Mouse (Mus musculus): ENCODE measurements around the gene Nphs2. TPM values are rescaled to one million over a fixed set of nuclear protein-coding genes. Genes with fewer than 3 reads are reported as not detected.
"Not testable (repeated sequence)": the region's sequence is repeated elsewhere in the genome, so short reads cannot be mapped to it uniquely, and the experiment has no call there.

Nphs2 gene
- polyA plus RNA-seq (2015; fragmentation: Nextera tagmentation; extraction: Ambion mirVana) = not detected in 2 replicates

DNA sequence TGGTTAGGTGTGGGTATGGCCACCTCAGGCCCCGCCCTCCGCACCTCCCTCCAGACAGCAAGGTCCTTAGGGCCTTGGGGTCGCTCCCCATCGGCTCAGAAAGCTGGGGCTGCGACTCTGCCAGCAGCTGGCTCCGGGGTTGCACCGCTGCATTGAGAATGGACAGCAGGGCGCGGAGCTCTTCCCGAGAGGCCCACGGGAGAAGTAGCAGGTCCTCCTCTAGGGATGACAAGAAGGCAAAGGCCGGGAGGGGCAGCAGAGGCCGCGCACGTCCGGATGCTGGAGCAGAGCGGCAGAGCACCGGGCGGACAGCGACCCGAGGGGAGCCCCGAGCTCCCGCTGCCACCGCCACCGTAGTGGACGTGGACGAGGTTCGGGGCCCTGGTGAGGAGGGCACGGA lies at the start of gene Nphs2:
TSS of gene Nphs2 (plus strand) at position 98 of the 400 bp plus-strand sequence.
- Histone ChIP-seq H3K27ac (no peak within 1 kb of the TSS), H3K4me3 (peak within 1 kb of the TSS; percentile 26), H3K9ac (no peak within 1 kb of the TSS), H3K4me2 (replicated peaks) (peak within 1 kb of the TSS; percentile 55), H3K27me3 (peaks cover 66% of the 10 kb centered on the region), H3K4me1 (peaks cover 7% of the 10 kb centered on the region), H3K36me3 (no peaks in the 10 kb centered on the region), H3K9me3 (no peaks in the 10 kb centered on the region)
- 4% methylated on average over 29 of the region's 29 CpGs for WGBS
- no peak for ATAC-seq (ENCODE audit: low FRiP score, low read depth)

GRCm38 (mm10) chr1:156263352-156263751 lies 47.2 kb upstream of the Nphs2 start:
- no peaks in the 10 kb centered on the region for H3K27me3 ChIP-seq
- no peak overlapping the region for H3K4me2 ChIP-seq (replicated peaks)
- H3K36me3 ChIP-seq = no peaks in the 10 kb centered on the region
- H3K4me1 ChIP-seq = peaks cover 3% of the 10 kb centered on the region; the same call in 1 of the 2 replicates
- H3K4me3 ChIP-seq = no peak overlapping the region
- no peak overlapping the region for H3K9ac ChIP-seq
- H3K9me3 ChIP-seq = no peaks in the 10 kb centered on the region
- ATAC-seq (ENCODE audit: low FRiP score, low read depth) = no peak
- no peak overlapping the region for H3K27ac ChIP-seq
- 50% methylated on average over 2 of the region's 2 CpGs for whole genome bisulfite sequencing

- ATAC-seq (ENCODE audit: low FRiP score, low read depth) = no peak
- WGBS = 88% methylated on average over 8 of the region's 8 CpGs
- no peak overlapping the region for H3K4me3 ChIP-seq
These were observed 46.6 kb upstream of the Nphs2 start for GRCm38 (mm10) chr1:156263946-156264345.

GRCm38 (mm10) chr1:156268546-156268945 lies 42.0 kb upstream of the Nphs2 start:
- not testable (repeated sequence) for H3K27me3 ChIP-seq; H3K27ac ChIP-seq; ATAC-seq (ENCODE audit: low FRiP score, low read depth); H3K9me3 ChIP-seq; H3K4me2 ChIP-seq (replicated peaks); H3K9ac ChIP-seq; H3K4me3 ChIP-seq; H3K36me3 ChIP-seq; H3K4me1 ChIP-seq
- 32% methylated on average over 3 of the region's 3 CpGs for WGBS

More at GRCm38 (mm10) chr1:156263946-156264345, 46.6 kb upstream of the Nphs2 start:
- Histone ChIP-seq H3K27me3 (no peaks in the 10 kb centered on the region), H3K4me2 (replicated peaks) (no peak overlapping the region), H3K27ac (no peak overlapping the region), H3K4me1 (peaks cover 3% of the 10 kb centered on the region; the same call in 1 of the 2 replicates), H3K36me3 (no peaks in the 10 kb centered on the region), H3K9me3 (no peaks in the 10 kb centered on the region), H3K9ac (no peak overlapping the region)

- 85% methylated on average over 9 of the region's 9 CpGs for WGBS
- Histone ChIP-seq H3K4me3 (no peak overlapping the region), H3K27ac (no peak overlapping the region), H3K36me3 (no peaks in the 10 kb centered on the region), H3K4me2 (replicated peaks) (no peak overlapping the region), H3K27me3 (no peaks in the 10 kb centered on the region), H3K9me3 (no peaks in the 10 kb centered on the region), H3K4me1 (0 out of 2 replicates have a peak, but pooled peaks cover 3% of the 10 kb centered on the region), H3K9ac (no peak overlapping the region)
- no peak for ATAC-seq (ENCODE audit: low FRiP score, low read depth)
These were observed 40.1 kb upstream of the Nphs2 start for GRCm38 (mm10) chr1:156270471-156270870.

GRCm38 (mm10) chr1:156271654-156272053 lies 38.9 kb upstream of the Nphs2 start:
- 0 out of 2 replicates have a peak, but pooled peaks cover 3% of the 10 kb centered on the region for H3K4me1 ChIP-seq
- 38% methylated on average over 5 of the region's 5 CpGs for WGBS
- no peak overlapping the region for H3K27ac ChIP-seq
- H3K27me3 ChIP-seq = no peaks in the 10 kb centered on the region
- H3K9me3 ChIP-seq = no peaks in the 10 kb centered on the region
- H3K36me3 ChIP-seq = no peaks in the 10 kb centered on the region
- H3K4me2 ChIP-seq (replicated peaks) = no peak overlapping the region
- no peak for ATAC-seq (ENCODE audit: low FRiP score, low read depth)
- no peak overlapping the region for H3K4me3 ChIP-seq
- H3K9ac ChIP-seq = no peak overlapping the region

- no peak overlapping the region for H3K4me2 ChIP-seq (replicated peaks)
- no peak overlapping the region for H3K4me3 ChIP-seq
- H3K9ac ChIP-seq = no peak overlapping the region
- 0 out of 2 replicates have a peak, but pooled peaks cover 3% of the 10 kb centered on the region for H3K4me1 ChIP-seq
- H3K36me3 ChIP-seq = no peaks in the 10 kb centered on the region
- H3K27ac ChIP-seq = no peak overlapping the region
- no peak for ATAC-seq (ENCODE audit: low FRiP score, low read depth)
- H3K27me3 ChIP-seq = no peaks in the 10 kb centered on the region
- no peaks in the 10 kb centered on the region for H3K9me3 ChIP-seq
- WGBS = 50% methylated on average over 7 of the region's 7 CpGs
These were observed 36.9 kb upstream of the Nphs2 start for GRCm38 (mm10) chr1:156273647-156274046.

DNA sequence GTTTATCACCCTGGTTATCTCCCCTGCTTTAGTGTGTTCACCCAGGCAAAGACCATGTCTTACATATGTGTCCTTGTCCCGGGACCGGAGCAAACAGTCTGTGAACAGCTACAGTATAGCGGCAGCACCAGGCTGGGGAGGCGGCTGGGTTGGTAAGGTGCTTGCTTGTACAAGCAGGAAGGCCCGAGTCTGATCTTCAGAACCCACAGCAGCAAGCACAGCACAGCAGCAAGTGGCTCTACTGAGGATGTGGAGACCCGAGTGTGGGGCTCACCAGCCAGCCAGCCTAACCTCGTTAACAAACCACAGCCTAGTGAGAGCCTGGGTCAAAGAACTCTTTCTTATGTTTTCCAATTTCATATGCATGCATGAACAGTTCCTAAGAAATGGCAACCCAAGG lies 30.4 kb upstream of the Nphs2 start:
- no peak for ATAC-seq (ENCODE audit: low FRiP score, low read depth)
- WGBS = 83% methylated on average over 7 of the region's 7 CpGs
- H3K27me3 ChIP-seq = no peaks in the 10 kb centered on the region

GRCm38 (mm10) chr1:156284207-156284606 lies 26.3 kb upstream of the Nphs2 start:
- Histone ChIP-seq H3K36me3 (no peaks in the 10 kb centered on the region), H3K27ac (no peak overlapping the region), H3K27me3 (no peaks in the 10 kb centered on the region), H3K9me3 (no peaks in the 10 kb centered on the region), H3K4me3 (no peak overlapping the region), H3K4me2 (replicated peaks) (no peak overlapping the region), H3K9ac (no peak overlapping the region), H3K4me1 (no peaks in the 10 kb centered on the region)
- no peak for ATAC-seq (ENCODE audit: low FRiP score, low read depth)
- 73% methylated on average over 10 of the region's 10 CpGs for WGBS

More for the DNA sequence above, 30.4 kb upstream of the Nphs2 start:
- H3K4me1 ChIP-seq = no peaks in the 10 kb centered on the region
- H3K9me3 ChIP-seq = no peaks in the 10 kb centered on the region
- no peak overlapping the region for H3K9ac ChIP-seq
- no peaks in the 10 kb centered on the region for H3K36me3 ChIP-seq
- no peak overlapping the region for H3K4me2 ChIP-seq (replicated peaks)
- H3K27ac ChIP-seq = no peak overlapping the region
- no peak overlapping the region for H3K4me3 ChIP-seq

DNA sequence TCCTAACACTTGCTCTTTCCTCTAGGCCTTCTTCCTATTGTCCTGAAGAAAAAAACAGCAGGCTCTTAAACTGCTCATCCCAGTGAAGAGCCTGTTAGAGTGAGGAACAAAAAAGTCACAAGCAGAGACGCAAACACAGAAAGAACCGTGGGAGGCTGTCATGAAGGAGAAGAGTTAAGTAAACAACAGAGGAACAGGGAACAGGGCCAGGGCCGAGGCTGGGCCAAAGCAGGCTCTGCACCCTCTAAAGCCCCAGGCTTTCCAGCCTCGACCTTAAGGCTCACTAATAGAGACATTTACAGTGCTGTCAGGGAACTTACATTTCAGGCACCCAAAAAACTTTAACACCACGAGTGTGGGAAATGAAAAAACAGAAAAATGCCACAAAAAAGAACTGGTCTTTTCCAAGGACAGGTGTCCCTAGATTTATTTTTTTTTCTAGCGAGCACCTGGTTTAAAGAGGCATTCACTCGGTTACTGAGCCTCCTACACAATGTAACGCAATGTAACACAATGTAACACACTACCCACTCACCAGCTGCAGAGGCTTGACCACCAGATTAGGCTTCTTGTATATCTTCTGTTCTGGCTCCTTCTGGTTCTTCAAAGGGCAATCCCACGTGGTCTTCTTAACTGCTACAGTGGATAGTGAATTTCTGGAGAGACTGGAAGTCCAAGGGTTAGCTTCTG lies 25.5 kb upstream of the Nphs2 start:
- Histone ChIP-seq H3K27me3 (no peaks in the 10 kb centered on the region), H3K36me3 (no peaks in the 10 kb centered on the region), H3K27ac (no peak overlapping the region), H3K9ac (no peak overlapping the region), H3K4me1 (no peaks in the 10 kb centered on the region), H3K4me2 (replicated peaks) (no peak overlapping the region), H3K9me3 (no peaks in the 10 kb centered on the region), H3K4me3 (no peak overlapping the region)
- no peak for ATAC-seq (ENCODE audit: low FRiP score, low read depth)
- 48% methylated on average over 9 of the region's 9 CpGs for WGBS

- Histone ChIP-seq H3K4me3 (no peak overlapping the region), H3K9ac (no peak overlapping the region), H3K4me1 (no peaks in the 10 kb centered on the region), H3K27me3 (no peaks in the 10 kb centered on the region), H3K27ac (no peak overlapping the region), H3K36me3 (no peaks in the 10 kb centered on the region), H3K4me2 (replicated peaks) (no peak overlapping the region), H3K9me3 (no peaks in the 10 kb centered on the region)
- no peak for ATAC-seq (ENCODE audit: low FRiP score, low read depth)
- WGBS = 83% methylated on average over 5 of the region's 5 CpGs
These were observed 25.0 kb upstream of the Nphs2 start for GRCm38 (mm10) chr1:156285541-156285896.

GRCm38 (mm10) chr1:156288556-156289221 lies 21.8 kb upstream of the Nphs2 start:
- Histone ChIP-seq H3K4me2 (replicated peaks) (no peak overlapping the region), H3K4me3 (no peak overlapping the region), H3K27me3 (no peaks in the 10 kb centered on the region), H3K4me1 (no peaks in the 10 kb centered on the region), H3K27ac (no peak overlapping the region), H3K9me3 (no peaks in the 10 kb centered on the region), H3K36me3 (no peaks in the 10 kb centered on the region), H3K9ac (no peak overlapping the region)
- WGBS = 72% methylated on average over 9 of the region's 9 CpGs
- no peak for ATAC-seq (ENCODE audit: low FRiP score, low read depth)
